Mouse (Mus musculus): Measurements from ENCODE around the gene Klhl10. TPM values are rescaled to one million over a fixed set of nuclear protein-coding genes. Genes with fewer than 3 reads are reported as not detected.

The Klhl10 gene
- polyA plus RNA-seq, 1 experiment from 2014 or later: 1.2 TPM

- Histone ChIP-seq H3K4me1 (ENCODE audit: control insufficient read depth, insufficient read depth, low read depth, low read length) (peaks cover 23% of the 10 kb centered on the region), H3K4me3 (ENCODE audit: low read length) (no peak overlapping the region), H3K27me3 (replicated peaks; ENCODE audit: control insufficient read depth, insufficient read depth, low read length) (no peaks in the 10 kb centered on the region), H3K9ac (ENCODE audit: low read depth, low read length) (no peak overlapping the region), H3K27ac (ENCODE audit: low read depth, low read length) (no peak overlapping the region), H3K4me2 (ENCODE audit: low read length) (no peak overlapping the region), H3K9me3 (ENCODE audit: control insufficient read depth, low read length) (no peaks in the 10 kb centered on the region), H3K36me3 (ENCODE audit: control insufficient read depth, insufficient read depth, low read length) (no peaks in the 10 kb centered on the region)
- WGBS: 97% methylated on average over 7 of the region's 7 CpGs
- ATAC-seq: no peak
These were observed 43.2 kb upstream of the Klhl10 start for GRCm38 (mm10) chr11:100398517-100398916.

GRCm38 (mm10) chr11:100399320-100399719 lies 42.4 kb upstream of the Klhl10 start:
- WGBS: 81% methylated on average over 9 of the region's 9 CpGs
- no peak overlapping the region for H3K4me3 ChIP-seq (ENCODE audit: low read length)
- H3K27ac ChIP-seq (ENCODE audit: low read depth, low read length): no peak overlapping the region
- H3K4me1 ChIP-seq (ENCODE audit: control insufficient read depth, insufficient read depth, low read depth, low read length): peaks cover 23% of the 10 kb centered on the region
- H3K9me3 ChIP-seq (ENCODE audit: control insufficient read depth, low read length): no peaks in the 10 kb centered on the region
- H3K9ac ChIP-seq (ENCODE audit: low read depth, low read length): no peak overlapping the region
- H3K36me3 ChIP-seq (ENCODE audit: control insufficient read depth, insufficient read depth, low read length): no peaks in the 10 kb centered on the region
- no peak for ATAC-seq
- no peak overlapping the region for H3K4me2 ChIP-seq (ENCODE audit: low read length)
- no peaks in the 10 kb centered on the region for H3K27me3 ChIP-seq (replicated peaks; ENCODE audit: control insufficient read depth, insufficient read depth, low read length)

- Histone ChIP-seq H3K36me3 (ENCODE audit: control insufficient read depth, insufficient read depth, low read length) (no peaks in the 10 kb centered on the region), H3K27me3 (replicated peaks; ENCODE audit: control insufficient read depth, insufficient read depth, low read length) (no peaks in the 10 kb centered on the region), H3K4me1 (ENCODE audit: control insufficient read depth, insufficient read depth, low read depth, low read length) (peaks cover 19% of the 10 kb centered on the region), H3K27ac (ENCODE audit: low read depth, low read length) (no peak overlapping the region), H3K9ac (ENCODE audit: low read depth, low read length) (no peak overlapping the region), H3K4me3 (ENCODE audit: low read length) (no peak overlapping the region), H3K4me2 (ENCODE audit: low read length) (no peak overlapping the region), H3K9me3 (ENCODE audit: control insufficient read depth, low read length) (no peaks in the 10 kb centered on the region)
- ATAC-seq: no peak
- WGBS: 76% methylated on average over 12 of the region's 12 CpGs
These were observed 41.8 kb upstream of the Klhl10 start for GRCm38 (mm10) chr11:100399727-100400538.

GRCm38 (mm10) chr11:100400842-100401241 lies 40.9 kb upstream of the Klhl10 start:
- WGBS: 76% methylated on average over 6 of the region's 6 CpGs

GRCm38 (mm10) chr11:100402240-100402639 lies 39.5 kb upstream of the Klhl10 start:
- Histone ChIP-seq H3K4me1 (ENCODE audit: control insufficient read depth, insufficient read depth, low read depth, low read length) (peaks cover 2% of the 10 kb centered on the region; the same call in 1 of the 2 replicates), H3K9me3 (ENCODE audit: control insufficient read depth, low read length) (no peaks in the 10 kb centered on the region), H3K9ac (ENCODE audit: low read depth, low read length) (no peak overlapping the region), H3K27ac (ENCODE audit: low read depth, low read length) (no peak overlapping the region), H3K4me2 (ENCODE audit: low read length) (no peak overlapping the region), H3K4me3 (ENCODE audit: low read length) (no peak overlapping the region), H3K36me3 (ENCODE audit: control insufficient read depth, insufficient read depth, low read length) (no peaks in the 10 kb centered on the region), H3K27me3 (replicated peaks; ENCODE audit: control insufficient read depth, insufficient read depth, low read length) (no peaks in the 10 kb centered on the region)
- no peak for ATAC-seq
- 42% methylated on average over 6 of the region's 6 CpGs for WGBS

More at GRCm38 (mm10) chr11:100400842-100401241, 40.9 kb upstream of the Klhl10 start:
- Histone ChIP-seq H3K27ac (ENCODE audit: low read depth, low read length) (no peak overlapping the region), H3K4me2 (ENCODE audit: low read length) (no peak overlapping the region), H3K9me3 (ENCODE audit: control insufficient read depth, low read length) (no peaks in the 10 kb centered on the region), H3K27me3 (replicated peaks; ENCODE audit: control insufficient read depth, insufficient read depth, low read length) (no peaks in the 10 kb centered on the region), H3K9ac (ENCODE audit: low read depth, low read length) (no peak overlapping the region), H3K4me3 (ENCODE audit: low read length) (no peak overlapping the region), H3K4me1 (ENCODE audit: control insufficient read depth, insufficient read depth, low read depth, low read length) (peaks cover 10% of the 10 kb centered on the region), H3K36me3 (ENCODE audit: control insufficient read depth, insufficient read depth, low read length) (no peaks in the 10 kb centered on the region)
- no peak for ATAC-seq

GRCm38 (mm10) chr11:100402682-100403081 lies 39.0 kb upstream of the Klhl10 start:
- Histone ChIP-seq H3K4me2 (ENCODE audit: low read length) (no peak overlapping the region), H3K36me3 (ENCODE audit: control insufficient read depth, insufficient read depth, low read length) (no peaks in the 10 kb centered on the region), H3K4me1 (ENCODE audit: control insufficient read depth, insufficient read depth, low read depth, low read length) (peaks cover 2% of the 10 kb centered on the region; the same call in 1 of the 2 replicates), H3K27me3 (replicated peaks; ENCODE audit: control insufficient read depth, insufficient read depth, low read length) (no peaks in the 10 kb centered on the region), H3K4me3 (ENCODE audit: low read length) (no peak overlapping the region), H3K9me3 (ENCODE audit: control insufficient read depth, low read length) (no peaks in the 10 kb centered on the region), H3K27ac (ENCODE audit: low read depth, low read length) (no peak overlapping the region), H3K9ac (ENCODE audit: low read depth, low read length) (no peak overlapping the region)
- WGBS: 83% methylated on average over 2 of the region's 2 CpGs
- ATAC-seq: no peak

- no peak overlapping the region for H3K27ac ChIP-seq (ENCODE audit: low read depth, low read length)
- H3K27me3 ChIP-seq (replicated peaks; ENCODE audit: control insufficient read depth, insufficient read depth, low read length): no peaks in the 10 kb centered on the region
- no peaks in the 10 kb centered on the region for H3K4me1 ChIP-seq (ENCODE audit: control insufficient read depth, insufficient read depth, low read depth, low read length)
- H3K9me3 ChIP-seq (ENCODE audit: control insufficient read depth, low read length): no peaks in the 10 kb centered on the region
- H3K36me3 ChIP-seq (ENCODE audit: control insufficient read depth, insufficient read depth, low read length): no peaks in the 10 kb centered on the region; the same call in 1 of the 2 replicates
- H3K9ac ChIP-seq (ENCODE audit: low read depth, low read length): no peak overlapping the region
- no peak for ATAC-seq
- 72% methylated on average over 10 of the region's 10 CpGs for WGBS
- no peak overlapping the region for H3K4me3 ChIP-seq (ENCODE audit: low read length)
- no peak overlapping the region for H3K4me2 ChIP-seq (ENCODE audit: low read length)
These were observed 38.1 kb upstream of the Klhl10 start for GRCm38 (mm10) chr11:100403445-100404134.

GRCm38 (mm10) chr11:100404456-100405074 lies 37.2 kb upstream of the Klhl10 start:
- no peak for ATAC-seq
- Histone ChIP-seq H3K27me3 (replicated peaks; ENCODE audit: control insufficient read depth, insufficient read depth, low read length) (no peaks in the 10 kb centered on the region), H3K27ac (ENCODE audit: low read depth, low read length) (no peak overlapping the region), H3K4me1 (ENCODE audit: control insufficient read depth, insufficient read depth, low read depth, low read length) (no peaks in the 10 kb centered on the region), H3K9ac (ENCODE audit: low read depth, low read length) (no peak overlapping the region), H3K36me3 (ENCODE audit: control insufficient read depth, insufficient read depth, low read length) (peaks cover 4% of the 10 kb centered on the region; the same call in 1 of the 2 replicates), H3K4me3 (ENCODE audit: low read length) (no peak overlapping the region), H3K9me3 (ENCODE audit: control insufficient read depth, low read length) (no peaks in the 10 kb centered on the region), H3K4me2 (ENCODE audit: low read length) (no peak overlapping the region)
- 90% methylated on average over 3 of the region's 3 CpGs for WGBS

GRCm38 (mm10) chr11:100406273-100406672 lies 35.4 kb upstream of the Klhl10 start:
- Histone ChIP-seq H3K4me2 (ENCODE audit: low read length) (no peak overlapping the region), H3K27me3 (replicated peaks; ENCODE audit: control insufficient read depth, insufficient read depth, low read length) (no peaks in the 10 kb centered on the region), H3K9ac (ENCODE audit: low read depth, low read length) (no peak overlapping the region), H3K9me3 (ENCODE audit: control insufficient read depth, low read length) (no peaks in the 10 kb centered on the region), H3K4me1 (ENCODE audit: control insufficient read depth, insufficient read depth, low read depth, low read length) (no peaks in the 10 kb centered on the region), H3K4me3 (ENCODE audit: low read length) (no peak overlapping the region), H3K36me3 (ENCODE audit: control insufficient read depth, insufficient read depth, low read length) (peaks cover 4% of the 10 kb centered on the region; the same call in 1 of the 2 replicates), H3K27ac (ENCODE audit: low read depth, low read length) (no peak overlapping the region)
- no peak for ATAC-seq
- WGBS: 82% methylated on average over 8 of the region's 8 CpGs
